Mouse (Mus musculus): Measurements from ENCODE around the gene Hapln4. TPM values are rescaled to one million over a fixed set of nuclear protein-coding genes. Genes with fewer than 3 reads are reported as not detected.
"Not testable (repeated sequence)": the region's sequence is repeated elsewhere in the genome, so short reads cannot be mapped to it uniquely, and the experiment has no call there.

Hapln4 gene
- total and polyA plus RNA-seq, 3 experiments = 0.03 TPM; not detected in 2

DNA sequence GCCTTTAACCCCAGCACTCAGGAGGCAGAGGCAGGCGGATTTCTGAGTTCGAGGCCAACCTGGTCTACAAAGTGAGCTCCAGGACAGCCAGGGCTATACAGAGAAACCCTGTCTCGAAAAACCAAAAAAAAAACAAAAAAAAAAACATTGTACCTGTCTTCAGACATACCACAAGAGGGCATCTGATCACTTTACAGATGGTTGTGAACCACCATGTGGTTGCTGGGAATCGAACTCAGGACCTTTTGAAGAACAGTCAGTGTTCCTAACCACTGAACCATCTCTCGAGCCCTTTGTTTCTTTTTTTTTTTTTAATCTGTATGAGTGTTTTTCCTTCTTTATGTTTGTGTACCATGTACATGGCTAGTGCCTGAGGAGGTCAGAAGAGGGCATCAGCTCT, 32.8 kb upstream of the Hapln4 start:
- peak; percentile 11 for TF ChIP-seq RAD21 (IDR thresholded peaks at IDR 0.05; ENCODE audit: low read depth, low read length)
- peak; percentile 82 for TF ChIP-seq ZNF384 (IDR thresholded peaks at IDR 0.05; ENCODE audit: low read depth, low read length)
- TF ChIP-seq SMC3 (IDR thresholded peaks at IDR 0.05; ENCODE audit: low read depth, low read length) = 0 out of 2 replicates have a peak, but pooled peaks have one; percentile 23
- TF ChIP-seq CTCF (IDR thresholded peaks at IDR 0.05 in 2 of 3, conservative IDR thresholded peaks at IDR 0.05 in 1 of 3; ENCODE audit: control insufficient read depth in 1 of 3, insufficient read depth in 1 of 3, low read depth in 2 of 3, low read length in 3 of 3, poor library complexity in 1 of 3, severe bottlenecking in 1 of 3) = peak in 1 of 3 experiments; percentile 34; a peak in 2 of 6 replicates
- H3K79me2 ChIP-seq (ENCODE audit: control insufficient read depth, insufficient read depth, low read length, poor library complexity) = peaks cover 11% of the 10 kb centered on the region; the same call in 1 of the 2 replicates
- H3K27ac ChIP-seq (ENCODE audit: control insufficient read depth, low read depth, low read length); H3K4me3 ChIP-seq (ENCODE audit: control insufficient read depth in 1 of 2, insufficient read depth in 1 of 2, low read depth in 2 of 2, low read length in 2 of 2); H3K9ac ChIP-seq (ENCODE audit: control insufficient read depth, low read depth, low read length, poor library complexity, severe bottlenecking); H3K9me3 ChIP-seq (replicated peaks; ENCODE audit: insufficient read depth, low read length); H3K27me3 ChIP-seq (ENCODE audit: control insufficient read depth in 1 of 2, insufficient read depth in 2 of 2, low read length in 2 of 2); H3K4me1 ChIP-seq (ENCODE audit: control insufficient read depth in 1 of 2, insufficient read depth in 2 of 2, low read length in 2 of 2): not testable (repeated sequence)
- peak; percentile 16 for DNase-seq (ENCODE audit: low read depth, low spot score)
- H3K36me3 ChIP-seq (ENCODE audit: control insufficient read depth in 1 of 2, insufficient read depth in 2 of 2, low read length in 2 of 2) = peaks cover 0 to 15% of the 10 kb centered on the region in 2 experiments; a peak in 2 of 4 replicates

DNA sequence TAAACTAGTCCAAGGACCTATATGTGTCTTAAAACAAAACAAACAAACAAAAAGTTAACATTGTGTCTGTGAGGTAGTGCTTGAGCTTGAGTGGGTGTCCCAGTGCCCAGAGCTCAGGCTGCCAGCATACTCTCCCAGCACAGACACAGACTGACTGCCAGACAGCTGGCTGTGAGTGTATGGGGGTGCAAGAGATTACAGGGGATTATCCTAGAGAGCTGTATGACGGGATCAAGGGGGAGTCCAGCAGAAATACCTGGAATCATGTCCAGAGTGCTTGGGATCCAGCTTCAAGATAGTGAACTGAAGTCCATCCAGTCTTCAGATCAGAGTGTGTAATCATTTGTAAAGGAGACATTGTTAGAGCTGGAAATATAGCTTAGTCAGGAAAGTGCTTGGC, 25.5 kb upstream of the Hapln4 start:
- Histone ChIP-seq H3K9me3 (replicated peaks; ENCODE audit: insufficient read depth, low read length) (no peaks in the 10 kb centered on the region), H3K36me3 (ENCODE audit: control insufficient read depth in 1 of 2, insufficient read depth in 2 of 2, low read length in 2 of 2) (peaks cover 0 to 6% of the 10 kb centered on the region in 2 experiments; a peak in 1 of 4 replicates), H3K79me2 (ENCODE audit: control insufficient read depth, insufficient read depth, low read length, poor library complexity) (no peaks in the 10 kb centered on the region), H3K4me3 (ENCODE audit: control insufficient read depth in 1 of 2, insufficient read depth in 1 of 2, low read depth in 2 of 2, low read length in 2 of 2) (no peak overlapping the region), H3K9ac (ENCODE audit: control insufficient read depth, low read depth, low read length, poor library complexity, severe bottlenecking) (no peak overlapping the region), H3K27me3 (ENCODE audit: control insufficient read depth in 1 of 2, insufficient read depth in 2 of 2, low read length in 2 of 2) (no peaks in the 10 kb centered on the region), H3K27ac (ENCODE audit: control insufficient read depth, low read depth, low read length) (no peak overlapping the region), H3K4me1 (ENCODE audit: control insufficient read depth in 1 of 2, insufficient read depth in 2 of 2, low read length in 2 of 2) (no peaks in the 10 kb centered on the region)
- no peak for DNase-seq (ENCODE audit: low read depth, low spot score)
- no peak for TF ChIP-seq HCFC1 (IDR thresholded peaks at IDR 0.05; ENCODE audit: low read depth, low read length)
- no peak for TF ChIP-seq ZMIZ1 (IDR thresholded peaks at IDR 0.05; ENCODE audit: low read depth, low read length)
- no peak for TF ChIP-seq KAT2A (conservative IDR thresholded peaks at IDR 0.05; ENCODE audit: low read depth, low read length)
- no peak for TF ChIP-seq MAZ (IDR thresholded peaks at IDR 0.05; ENCODE audit: low read depth, low read length)
- TF ChIP-seq EP300 (IDR thresholded peaks at IDR 0.05; ENCODE audit: low read depth in 1 of 2, low read length in 2 of 2) = no peak
- TF ChIP-seq JUND (IDR thresholded peaks at IDR 0.05; ENCODE audit: low read depth, low read length) = no peak
- no peak for TF ChIP-seq POLR2AphosphoS5 (IDR thresholded peaks at IDR 0.05; ENCODE audit: borderline replicate concordance, low read depth, low read length)
- TF ChIP-seq BHLHE40 (IDR thresholded peaks at IDR 0.05; ENCODE audit: borderline replicate concordance, low read depth, low read length) = no peak

DNA sequence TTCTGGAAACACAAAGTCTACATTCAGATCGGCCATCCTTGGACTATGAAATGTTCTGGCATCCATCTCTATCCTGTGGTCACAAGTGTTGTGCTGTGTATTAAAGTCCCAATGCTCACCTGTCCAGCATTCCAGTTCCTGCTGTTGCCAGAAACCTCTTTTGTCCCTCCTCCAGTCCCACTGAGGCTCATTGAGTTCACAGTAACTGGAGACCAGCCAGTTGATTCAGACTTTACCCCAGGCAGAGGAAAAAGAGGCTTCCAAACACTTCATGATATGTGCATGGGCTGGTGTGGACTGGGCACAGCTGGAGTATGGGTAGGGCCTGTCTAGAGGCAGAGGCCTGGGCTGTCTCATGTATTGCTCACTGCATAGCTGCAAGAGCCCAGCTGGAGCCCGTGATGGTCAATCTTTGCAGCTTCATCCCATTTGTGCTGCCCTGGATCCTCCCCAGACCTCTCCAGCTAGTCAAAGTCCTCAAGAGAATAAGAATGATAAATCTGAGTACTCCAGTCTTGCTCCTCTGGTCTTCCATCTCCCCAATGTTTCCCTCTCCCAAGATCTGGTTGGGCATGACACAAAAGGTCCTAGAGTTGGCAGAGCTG, 11.3 kb upstream of the Hapln4 start:
- Histone ChIP-seq H3K9ac (ENCODE audit: control insufficient read depth, low read depth, low read length, poor library complexity, severe bottlenecking) (no peak overlapping the region), H3K79me2 (ENCODE audit: control insufficient read depth, insufficient read depth, low read length, poor library complexity) (no peaks in the 10 kb centered on the region), H3K4me3 (ENCODE audit: control insufficient read depth in 1 of 2, insufficient read depth in 1 of 2, low read depth in 2 of 2, low read length in 2 of 2) (no peak overlapping the region), H3K27ac (ENCODE audit: control insufficient read depth, low read depth, low read length) (no peak overlapping the region), H3K36me3 (ENCODE audit: control insufficient read depth in 1 of 2, insufficient read depth in 2 of 2, low read length in 2 of 2) (peaks cover 0 to 13% of the 10 kb centered on the region in 2 experiments), H3K9me3 (replicated peaks; ENCODE audit: insufficient read depth, low read length) (no peaks in the 10 kb centered on the region), H3K4me1 (ENCODE audit: control insufficient read depth in 1 of 2, insufficient read depth in 2 of 2, low read length in 2 of 2) (peaks cover 4 to 20% of the 10 kb centered on the region in 2 experiments), H3K27me3 (ENCODE audit: control insufficient read depth in 1 of 2, insufficient read depth in 2 of 2, low read length in 2 of 2) (no peaks in the 10 kb centered on the region)
- DNase-seq (ENCODE audit: low read depth, low spot score) = no peak
- TF ChIP-seq ELF1 (IDR thresholded peaks at IDR 0.05; ENCODE audit: low read depth, low read length) (no peak), POLR2AphosphoS5 (IDR thresholded peaks at IDR 0.05; ENCODE audit: borderline replicate concordance, low read depth, low read length) (no peak), TCF12 (IDR thresholded peaks at IDR 0.05; ENCODE audit: low read depth, low read length) (no peak), SMC3 (IDR thresholded peaks at IDR 0.05; ENCODE audit: low read depth, low read length) (no peak), EP300 (IDR thresholded peaks at IDR 0.05; ENCODE audit: low read depth in 1 of 2, low read length in 2 of 2) (no peak), JUND (IDR thresholded peaks at IDR 0.05; ENCODE audit: low read depth, low read length) (no peak), SIN3A (IDR thresholded peaks at IDR 0.05; ENCODE audit: low read length) (no peak), TAL1 (IDR thresholded peaks at IDR 0.05; ENCODE audit: low read length) (no peak), E2F4 (IDR thresholded peaks at IDR 0.05; ENCODE audit: borderline replicate concordance, low read depth, low read length) (no peak)

All from MEL (cell line).